Comparison of ENCODE assay signal across 8 mouse cellular contexts in the genomic region with DNA sequence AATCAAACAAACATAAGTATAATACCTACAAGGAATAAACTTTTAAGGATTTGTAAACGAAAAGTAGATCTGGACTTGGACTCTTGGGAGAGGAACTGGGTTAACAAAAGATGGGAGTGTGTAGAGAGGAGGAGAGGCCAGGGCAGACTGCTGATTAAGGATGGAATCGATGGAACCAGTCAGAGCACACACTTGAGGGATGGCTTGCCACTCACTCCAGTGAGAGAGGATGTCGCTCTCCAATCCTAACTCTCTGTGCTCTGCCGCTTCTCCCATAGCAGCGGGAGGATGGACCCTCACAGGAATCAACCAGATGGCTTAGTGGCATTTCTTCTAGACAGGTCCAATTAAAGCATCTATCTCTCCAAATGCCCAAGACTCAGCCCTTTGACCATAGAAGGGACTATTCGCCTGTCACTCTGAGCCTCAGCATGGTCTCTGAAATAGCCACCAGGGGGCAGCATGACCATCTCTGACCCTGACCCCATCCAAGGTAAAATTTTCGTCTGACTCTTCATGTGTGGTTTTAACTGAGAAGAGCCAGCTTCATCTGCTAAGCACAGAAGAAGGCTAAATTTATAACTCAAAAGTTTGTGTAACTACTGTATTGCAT.
A peak's percentile ranks its signal among the peaks of the same experiment; 100 is the strongest.
DNase-seq lines count a peak whose midpoint lies in the region; ATAC-seq lines count a peak whose summit lies in the region.

No protein-coding gene starts in this region.

- peak; percentile 44; the same call in 1 of the 2 replicates for ATAC-seq in frontal cortex, adult (ENCODE audit: low TSS enrichment)
- 0 out of 2 replicates have a peak, but pooled peaks have one; percentile 35 for ATAC-seq in midbrain, embryonic 11.5 days (ENCODE audit: low FRiP score)
- no peak for ATAC-seq in inflammation-experienced regulatory T-cells, adult 6 months

- no peak overlapping the region for H3K27ac ChIP-seq in midbrain, embryonic 11.5 days (ENCODE audit: low read depth, low read length)

- peaks cover 3% of the 10 kb centered on the region; the same call in 1 of the 2 replicates for H3K4me1 ChIP-seq in midbrain, embryonic 11.5 days (ENCODE audit: control insufficient read depth, insufficient read depth, low read length)

- WGBS in midbrain, embryonic 11.5 days = 51% methylated on average over 7 of the region's 7 CpGs

- no peaks in the 10 kb centered on the region for H3K9me3 ChIP-seq in midbrain, embryonic 11.5 days (ENCODE audit: control insufficient read depth, low read length)

- no peak overlapping the region for H3K4me3 ChIP-seq in midbrain, embryonic 11.5 days (ENCODE audit: low read depth, low read length)

- H3K4me2 ChIP-seq in midbrain, embryonic 11.5 days = no peak overlapping the region

- H3K9ac ChIP-seq in midbrain, embryonic 11.5 days (ENCODE audit: low read length) = no peak overlapping the region

- H3K36me3 ChIP-seq in midbrain, embryonic 11.5 days (ENCODE audit: control insufficient read depth, insufficient read depth, low read length) = no peaks in the 10 kb centered on the region

- no peak for DNase-seq in frontal cortex, postnatal 25 days (ENCODE audit: low spot score in 2 of 2)
- DNase-seq in right cerebral cortex, postnatal 14 days = peak; percentile 20
- DNase-seq in right cerebral cortex, postnatal 25 days = no peak
- DNase-seq in cerebellum, postnatal 36 days = peak; percentile 66 to 75
- DNase-seq in kidney, adult 8-10 months = peak; percentile 39 to 61
- peak; percentile 87 for DNase-seq in midbrain, embryonic 11.5 days (ENCODE audit: low spot score, missing footprints)

- no peaks in the 10 kb centered on the region for H3K27me3 ChIP-seq in midbrain, embryonic 11.5 days (ENCODE audit: control insufficient read depth, insufficient read depth, low read length)

Comparison
In these comparisons a context has a peak if more than half of its experiments do, and no peak if none do; other contexts are left out.
1. DNase-seq: peak in right cerebral cortex, postnatal 14 days (single experiment), cerebellum, postnatal 36 days (2 of 2), kidney, adult 8-10 months (2 of 2) and midbrain, embryonic 11.5 days (single experiment); none in frontal cortex, postnatal 25 days (0 of 2) and right cerebral cortex, postnatal 25 days (single experiment).